Mouse (Mus musculus): Measurements from ENCODE around the gene Cd79b. TPM values are rescaled to one million over a fixed set of nuclear protein-coding genes. Genes with fewer than 3 reads are reported as not detected.
A peak's percentile ranks its signal among the peaks of the same experiment; 100 is the strongest.

Cd79b gene
- polyA plus RNA-seq, 1 experiment from 2014 or later: 3.7 TPM

DNA sequence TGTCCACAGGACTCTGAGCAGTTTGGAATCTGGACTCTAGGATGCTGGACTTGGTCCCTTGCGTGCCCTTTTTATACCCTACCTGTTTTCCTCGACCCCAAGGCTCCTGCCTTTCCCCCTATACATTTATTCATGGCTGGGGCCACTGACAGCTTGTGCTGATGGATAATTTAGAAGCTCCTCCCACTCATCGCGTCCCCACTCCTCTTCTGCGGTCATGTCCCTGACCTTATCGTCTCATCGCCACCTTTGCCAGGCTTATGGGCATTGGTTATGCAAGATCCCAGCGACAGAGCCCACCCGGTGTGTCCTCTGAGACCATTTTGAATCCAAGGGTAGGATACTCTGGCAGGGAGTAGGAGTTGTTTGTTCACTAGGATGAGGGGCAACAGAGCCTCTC is 12.8 kb downstream of the Cd79b start, which contains the start of gene Gh:
Gene Gh, minus strand, starts transcription at position 101 of the 400 bp plus-strand sequence.
- H3K9me3 ChIP-seq (replicated peaks): no peaks in the 10 kb centered on the region
- 65% methylated on average over 9 of the region's 9 CpGs for WGBS (ENCODE audit: insufficient replicate concordance)
- H3K27me3 ChIP-seq: no peaks in the 10 kb centered on the region
- no peak for DNase-seq
- no peak within 1 kb of the TSS for H3K4me2 ChIP-seq
- ATAC-seq (ENCODE audit: low read depth): no peak
- no peak within 1 kb of the TSS for H3K9ac ChIP-seq
- H3K27ac ChIP-seq: no peak within 1 kb of the TSS
- H3K4me3 ChIP-seq (replicated peaks): no peak within 1 kb of the TSS
- H3K4me1 ChIP-seq (replicated peaks): no peaks in the 10 kb centered on the region
- no peaks in the 10 kb centered on the region for H3K36me3 ChIP-seq

- Histone ChIP-seq H3K27me3 (no peaks in the 10 kb centered on the region), H3K4me3 (replicated peaks) (no peak overlapping the region), H3K4me1 (replicated peaks) (no peaks in the 10 kb centered on the region), H3K4me2 (no peak overlapping the region), H3K9me3 (replicated peaks) (no peaks in the 10 kb centered on the region), H3K36me3 (no peaks in the 10 kb centered on the region), H3K27ac (no peak overlapping the region), H3K9ac (no peak overlapping the region)
- DNase-seq (no peak), ATAC-seq (ENCODE audit: low read depth) (no peak)
- WGBS (ENCODE audit: insufficient replicate concordance): 63% methylated on average over 2 of the region's 2 CpGs
Observed at GRCm38 (mm10) chr11:106291861-106292260, 22.7 kb downstream of the Cd79b start.

- Histone ChIP-seq H3K4me2 (no peak overlapping the region), H3K27ac (no peak overlapping the region), H3K4me3 (replicated peaks) (no peak overlapping the region), H3K36me3 (no peaks in the 10 kb centered on the region), H3K9me3 (replicated peaks) (no peaks in the 10 kb centered on the region), H3K27me3 (no peaks in the 10 kb centered on the region), H3K9ac (no peak overlapping the region), H3K4me1 (replicated peaks) (no peaks in the 10 kb centered on the region)
- ATAC-seq (ENCODE audit: low read depth): no peak
- WGBS (ENCODE audit: insufficient replicate concordance): 70% methylated on average over 5 of the region's 5 CpGs
- no peak for DNase-seq
Observed at GRCm38 (mm10) chr11:106290376-106290775, 24.2 kb downstream of the Cd79b start.

DNA sequence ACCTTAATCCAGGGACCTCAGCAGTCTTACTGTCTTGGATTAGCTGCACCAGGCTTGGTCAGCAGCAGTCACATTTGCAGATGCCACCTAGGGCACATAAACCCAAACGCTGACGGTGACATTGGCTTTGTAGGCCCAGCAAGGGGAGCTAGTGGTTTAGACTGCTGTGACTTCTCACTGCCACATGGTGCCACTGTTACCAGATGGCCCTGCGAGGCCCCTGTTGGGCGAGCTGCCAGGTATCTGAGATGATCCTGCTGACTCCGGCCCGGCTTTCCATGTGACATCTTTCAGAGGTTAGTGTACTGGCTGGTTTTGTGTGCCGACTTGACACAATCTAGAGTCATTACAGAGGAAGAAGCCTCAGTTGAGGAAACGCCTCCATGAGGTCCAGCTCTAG is 25.2 kb downstream of the Cd79b start:
- H3K27ac ChIP-seq: no peak overlapping the region
- 69% methylated on average over 8 of the region's 8 CpGs for WGBS (ENCODE audit: insufficient replicate concordance)
- H3K9me3 ChIP-seq (replicated peaks): no peaks in the 10 kb centered on the region
- H3K36me3 ChIP-seq: no peaks in the 10 kb centered on the region
- no peak overlapping the region for H3K9ac ChIP-seq
- H3K27me3 ChIP-seq: no peaks in the 10 kb centered on the region
- no peak overlapping the region for H3K4me2 ChIP-seq
- no peak for DNase-seq
- no peak overlapping the region for H3K4me3 ChIP-seq (replicated peaks)
- ATAC-seq (ENCODE audit: low read depth): no peak
- H3K4me1 ChIP-seq (replicated peaks): no peaks in the 10 kb centered on the region

DNA sequence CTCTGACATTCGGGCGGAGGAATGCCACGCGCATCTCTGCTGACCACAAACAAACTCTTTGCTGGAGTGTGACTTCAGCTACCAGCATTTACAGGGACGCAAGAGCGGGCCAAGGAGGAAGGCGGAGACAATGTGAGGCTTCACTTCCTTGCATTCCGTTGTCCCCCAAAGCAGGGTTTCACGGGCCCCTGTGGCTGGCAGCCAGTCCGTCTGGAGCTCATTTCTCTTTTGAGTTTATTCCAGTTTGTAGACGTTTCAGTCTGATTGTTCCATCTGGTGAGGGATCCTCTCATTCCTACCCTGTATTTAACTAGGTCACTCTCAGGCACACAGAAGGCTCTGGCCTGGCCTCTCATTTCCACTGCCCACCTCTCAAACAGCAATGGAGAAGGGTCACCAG is 27.6 kb downstream of the Cd79b start:
- Histone ChIP-seq H3K4me1 (replicated peaks) (no peaks in the 10 kb centered on the region), H3K27me3 (no peaks in the 10 kb centered on the region), H3K36me3 (no peaks in the 10 kb centered on the region), H3K9me3 (replicated peaks) (no peaks in the 10 kb centered on the region), H3K4me3 (replicated peaks) (no peak overlapping the region), H3K4me2 (no peak overlapping the region), H3K27ac (no peak overlapping the region), H3K9ac (no peak overlapping the region)
- 59% methylated on average over 11 of the region's 11 CpGs for WGBS (ENCODE audit: insufficient replicate concordance)
- no peak for ATAC-seq (ENCODE audit: low read depth)
- DNase-seq: no peak

GRCm38 (mm10) chr11:106286206-106286605 is 28.4 kb downstream of the Cd79b start:
- H3K27me3 ChIP-seq: 0 out of 2 replicates have a peak, but pooled peaks cover 5% of the 10 kb centered on the region
- H3K27ac ChIP-seq: no peak overlapping the region
- H3K4me1 ChIP-seq (replicated peaks): no peaks in the 10 kb centered on the region
- H3K36me3 ChIP-seq: no peaks in the 10 kb centered on the region
- no peak overlapping the region for H3K4me2 ChIP-seq
- H3K9me3 ChIP-seq (replicated peaks): no peaks in the 10 kb centered on the region
- no peak overlapping the region for H3K4me3 ChIP-seq (replicated peaks)
- 74% methylated on average over 7 of the region's 7 CpGs for WGBS (ENCODE audit: insufficient replicate concordance)
- DNase-seq (no peak), ATAC-seq (ENCODE audit: low read depth) (no peak)
- no peak overlapping the region for H3K9ac ChIP-seq

DNA sequence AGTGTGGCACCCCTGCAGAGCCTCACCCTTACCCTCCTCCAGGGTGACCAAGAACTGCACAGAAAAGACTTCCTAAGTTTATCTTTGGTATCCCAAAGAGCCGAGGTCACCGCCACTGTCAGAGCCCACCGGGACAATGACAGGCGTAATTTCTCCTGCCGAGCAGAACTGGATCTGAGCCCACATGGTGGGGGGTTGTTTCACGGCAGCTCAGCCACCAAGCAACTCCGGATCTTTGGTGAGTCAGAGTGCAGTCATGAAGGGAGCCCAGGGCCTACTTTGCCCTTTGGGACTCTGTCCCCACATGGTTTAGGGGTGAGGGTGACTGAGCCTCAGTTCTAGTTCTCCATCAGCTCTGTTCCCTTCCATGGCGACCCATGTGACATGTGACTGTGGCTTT is 30.4 kb downstream of the Cd79b start:
- WGBS (ENCODE audit: insufficient replicate concordance): 69% methylated on average over 8 of the region's 8 CpGs
- no peak overlapping the region for H3K27ac ChIP-seq
- H3K9ac ChIP-seq: no peak overlapping the region
- H3K4me2 ChIP-seq: no peak overlapping the region
- DNase-seq (no peak), ATAC-seq (ENCODE audit: low read depth) (no peak)
- no peak overlapping the region for H3K4me3 ChIP-seq (replicated peaks)
- H3K27me3 ChIP-seq: 0 out of 2 replicates have a peak, but pooled peaks cover 5% of the 10 kb centered on the region
- H3K36me3 ChIP-seq: no peaks in the 10 kb centered on the region
- H3K4me1 ChIP-seq (replicated peaks): no peaks in the 10 kb centered on the region
- H3K9me3 ChIP-seq (replicated peaks): no peaks in the 10 kb centered on the region

DNA sequence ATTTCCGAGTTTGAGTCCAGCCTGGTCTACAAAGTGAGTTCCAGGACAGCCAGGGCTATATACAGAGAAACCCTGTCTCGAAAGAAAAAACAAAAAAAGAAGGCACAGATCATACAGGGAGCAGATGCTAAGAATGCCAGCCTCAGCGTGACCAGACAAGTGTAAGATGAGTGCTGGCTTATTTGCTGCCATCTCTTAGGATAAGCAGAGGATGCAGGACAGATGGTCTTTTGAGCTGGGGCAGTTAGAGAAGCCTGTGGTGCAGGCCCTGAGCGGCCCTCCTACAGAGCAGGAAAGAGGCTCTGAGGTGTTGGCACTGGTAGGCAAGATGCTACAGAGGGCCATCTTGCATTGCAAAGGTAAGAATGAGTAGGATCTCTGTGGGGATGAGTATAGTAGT is 31.2 kb downstream of the Cd79b start:
- WGBS (ENCODE audit: insufficient replicate concordance): 62% methylated on average over 4 of the region's 4 CpGs
- Histone ChIP-seq H3K36me3 (no peaks in the 10 kb centered on the region), H3K9me3 (replicated peaks) (no peaks in the 10 kb centered on the region), H3K4me2 (no peak overlapping the region), H3K27me3 (0 out of 2 replicates have a peak, but pooled peaks cover 5% of the 10 kb centered on the region), H3K9ac (no peak overlapping the region), H3K4me3 (replicated peaks) (no peak overlapping the region), H3K27ac (no peak overlapping the region), H3K4me1 (replicated peaks) (no peaks in the 10 kb centered on the region)
- ATAC-seq (ENCODE audit: low read depth) (no peak), DNase-seq (no peak)

GRCm38 (mm10) chr11:106282452-106282851 is 32.1 kb downstream of the Cd79b start:
- 62% methylated on average over 6 of the region's 6 CpGs for WGBS (ENCODE audit: insufficient replicate concordance)

GRCm38 (mm10) chr11:106276454-106276853 is 38.1 kb downstream of the Cd79b start, which contains the start of gene Tcam1:
TSS of gene Tcam1 (plus strand) at chr11:106276672.
- no peak within 1 kb of the TSS for H3K27ac ChIP-seq

More at GRCm38 (mm10) chr11:106282452-106282851, 32.1 kb downstream of the Cd79b start:
- DNase-seq (no peak), ATAC-seq (ENCODE audit: low read depth) (no peak)
- H3K27me3 ChIP-seq: 0 out of 2 replicates have a peak, but pooled peaks cover 5% of the 10 kb centered on the region
- no peaks in the 10 kb centered on the region for H3K9me3 ChIP-seq (replicated peaks)
- no peak overlapping the region for H3K4me2 ChIP-seq
- no peak overlapping the region for H3K27ac ChIP-seq
- no peak overlapping the region for H3K9ac ChIP-seq
- no peaks in the 10 kb centered on the region for H3K36me3 ChIP-seq
- H3K4me1 ChIP-seq (replicated peaks): no peaks in the 10 kb centered on the region
- H3K4me3 ChIP-seq (replicated peaks): no peak overlapping the region

GRCm38 (mm10) chr11:106274971-106275411 is 39.6 kb downstream of the Cd79b start:
- Histone ChIP-seq H3K9me3 (replicated peaks) (no peaks in the 10 kb centered on the region), H3K4me3 (replicated peaks) (no peak overlapping the region), H3K4me2 (no peak overlapping the region), H3K36me3 (peaks cover 4% of the 10 kb centered on the region; the same call in 1 of the 2 replicates), H3K27me3 (no peaks in the 10 kb centered on the region), H3K9ac (no peak overlapping the region), H3K27ac (no peak overlapping the region), H3K4me1 (replicated peaks) (peaks cover 55% of the 10 kb centered on the region)
- ATAC-seq (ENCODE audit: low read depth) (no peak), DNase-seq (no peak)
- WGBS (ENCODE audit: insufficient replicate concordance): 84% methylated on average over 7 of the region's 7 CpGs

More at GRCm38 (mm10) chr11:106276454-106276853, 38.1 kb downstream of the Cd79b start, which contains the start of gene Tcam1:
- 5% methylated on average over 25 of the region's 25 CpGs for WGBS (ENCODE audit: insufficient replicate concordance)
- Histone ChIP-seq H3K27me3 (no peaks in the 10 kb centered on the region), H3K4me1 (replicated peaks) (peaks cover 40% of the 10 kb centered on the region), H3K4me2 (peak within 1 kb of the TSS; percentile 57), H3K4me3 (replicated peaks) (no peak within 1 kb of the TSS), H3K36me3 (no peaks in the 10 kb centered on the region), H3K9me3 (replicated peaks) (no peaks in the 10 kb centered on the region), H3K9ac (no peak within 1 kb of the TSS)
- DNase-seq (peak; percentile 84), ATAC-seq (ENCODE audit: low read depth) (no peak)

DNA sequence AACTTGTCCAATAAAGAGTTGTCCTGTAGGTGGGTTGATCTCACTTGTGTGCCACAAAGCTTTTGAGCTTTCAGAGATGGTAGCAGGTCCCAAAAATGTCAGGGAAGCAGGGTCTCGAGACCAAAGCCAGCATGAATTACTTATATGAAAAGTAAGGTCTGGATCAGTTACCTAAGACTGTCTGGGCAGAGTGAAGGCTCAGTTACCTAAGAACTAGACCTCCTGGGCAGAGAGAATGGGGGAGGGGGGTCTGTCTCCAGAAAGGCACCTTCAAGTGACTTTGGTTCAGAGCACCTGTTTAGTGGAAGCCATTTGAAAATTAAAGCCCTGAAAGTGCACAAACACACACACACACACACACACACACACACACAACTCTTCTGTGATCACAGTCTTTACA is 40.2 kb downstream of the Cd79b start:
- H3K27ac ChIP-seq: peak overlapping the region; percentile 93; the same call in 1 of the 2 replicates

More for the DNA sequence above, 40.2 kb downstream of the Cd79b start:
- DNase-seq: no peak
- Histone ChIP-seq H3K4me1 (replicated peaks) (peaks cover 59% of the 10 kb centered on the region), H3K4me3 (replicated peaks) (no peak overlapping the region), H3K4me2 (0 out of 2 replicates have a peak overlapping the region, but pooled peaks have one; percentile 84), H3K9me3 (replicated peaks) (no peaks in the 10 kb centered on the region), H3K27me3 (no peaks in the 10 kb centered on the region), H3K36me3 (peaks cover 4% of the 10 kb centered on the region; the same call in 1 of the 2 replicates), H3K9ac (no peak overlapping the region)
- no peak for ATAC-seq (ENCODE audit: low read depth)
- 69% methylated on average over 1 of the region's 1 CpGs for WGBS (ENCODE audit: insufficient replicate concordance)
